Mouse (Mus musculus): ENCODE data around the gene Prok1. TPM values are rescaled to one million over a fixed set of nuclear protein-coding genes. Genes with fewer than 3 reads are reported as not detected.
A peak's percentile ranks its signal among the peaks of the same experiment; 100 is the strongest.

Gene Prok1
- polyA plus RNA-seq, 1 experiment from 2014 or later: not detected

GRCm38 (mm10) chr3:107275351-107275750 is 35.8 kb upstream of the Prok1 start:
- Histone ChIP-seq H3K4me2 (replicated peaks; ENCODE audit: low read depth) (no peak overlapping the region), H3K36me3 (ENCODE audit: control insufficient read depth, insufficient read depth) (no peaks in the 10 kb centered on the region), H3K9ac (ENCODE audit: low read depth, low read length) (no peak overlapping the region), H3K4me3 (ENCODE audit: low read depth, low read length) (no peak overlapping the region), H3K27ac (ENCODE audit: low read depth, low read length) (no peak overlapping the region), H3K27me3 (replicated peaks; ENCODE audit: control insufficient read depth, insufficient read depth, low read length) (no peaks in the 10 kb centered on the region), H3K4me1 (replicated peaks; ENCODE audit: control insufficient read depth, insufficient read depth, low read length) (no peaks in the 10 kb centered on the region), H3K9me3 (ENCODE audit: control insufficient read depth) (no peaks in the 10 kb centered on the region)
- no peak for TF ChIP-seq CTCF (IDR thresholded peaks at IDR 0.05; ENCODE audit: low read depth)
- WGBS: 53% methylated on average over 5 of the region's 5 CpGs
- no peak for ATAC-seq

GRCm38 (mm10) chr3:107273820-107274219 is 34.3 kb upstream of the Prok1 start:
- peak; percentile 68; the same call in 1 of the 2 replicates for ATAC-seq

GRCm38 (mm10) chr3:107272433-107272832 is 32.9 kb upstream of the Prok1 start:
- Histone ChIP-seq H3K9ac (ENCODE audit: low read depth, low read length) (no peak overlapping the region), H3K36me3 (ENCODE audit: control insufficient read depth, insufficient read depth) (no peaks in the 10 kb centered on the region), H3K9me3 (ENCODE audit: control insufficient read depth) (no peaks in the 10 kb centered on the region), H3K4me1 (replicated peaks; ENCODE audit: control insufficient read depth, insufficient read depth, low read length) (no peaks in the 10 kb centered on the region), H3K27me3 (replicated peaks; ENCODE audit: control insufficient read depth, insufficient read depth, low read length) (no peaks in the 10 kb centered on the region), H3K4me3 (ENCODE audit: low read depth, low read length) (no peak overlapping the region), H3K27ac (ENCODE audit: low read depth, low read length) (no peak overlapping the region), H3K4me2 (replicated peaks; ENCODE audit: low read depth) (no peak overlapping the region)
- no peak for TF ChIP-seq CTCF (IDR thresholded peaks at IDR 0.05; ENCODE audit: low read depth)
- 81% methylated on average over 3 of the region's 3 CpGs for WGBS
- no peak for ATAC-seq

More at GRCm38 (mm10) chr3:107273820-107274219, 34.3 kb upstream of the Prok1 start:
- Histone ChIP-seq H3K27ac (ENCODE audit: low read depth, low read length) (no peak overlapping the region), H3K4me1 (replicated peaks; ENCODE audit: control insufficient read depth, insufficient read depth, low read length) (no peaks in the 10 kb centered on the region), H3K36me3 (ENCODE audit: control insufficient read depth, insufficient read depth) (no peaks in the 10 kb centered on the region), H3K4me3 (ENCODE audit: low read depth, low read length) (no peak overlapping the region), H3K27me3 (replicated peaks; ENCODE audit: control insufficient read depth, insufficient read depth, low read length) (no peaks in the 10 kb centered on the region), H3K9me3 (ENCODE audit: control insufficient read depth) (no peaks in the 10 kb centered on the region), H3K4me2 (replicated peaks; ENCODE audit: low read depth) (no peak overlapping the region), H3K9ac (ENCODE audit: low read depth, low read length) (no peak overlapping the region)
- peak; percentile 93 for TF ChIP-seq CTCF (IDR thresholded peaks at IDR 0.05; ENCODE audit: low read depth)
- 17% methylated on average over 3 of the region's 3 CpGs for WGBS

GRCm38 (mm10) chr3:107266814-107267345 is 27.4 kb upstream of the Prok1 start:
- Histone ChIP-seq H3K9me3 (ENCODE audit: control insufficient read depth) (no peaks in the 10 kb centered on the region), H3K27ac (ENCODE audit: low read depth, low read length) (no peak overlapping the region), H3K4me3 (ENCODE audit: low read depth, low read length) (no peak overlapping the region), H3K27me3 (replicated peaks; ENCODE audit: control insufficient read depth, insufficient read depth, low read length) (no peaks in the 10 kb centered on the region), H3K4me2 (replicated peaks; ENCODE audit: low read depth) (no peak overlapping the region), H3K9ac (ENCODE audit: low read depth, low read length) (no peak overlapping the region), H3K36me3 (ENCODE audit: control insufficient read depth, insufficient read depth) (no peaks in the 10 kb centered on the region), H3K4me1 (replicated peaks; ENCODE audit: control insufficient read depth, insufficient read depth, low read length) (no peaks in the 10 kb centered on the region)
- ATAC-seq: no peak
- no peak for TF ChIP-seq CTCF (IDR thresholded peaks at IDR 0.05; ENCODE audit: low read depth)
- 65% methylated on average over 2 of the region's 2 CpGs for WGBS

GRCm38 (mm10) chr3:107261851-107262165 is 22.3 kb upstream of the Prok1 start:
- Histone ChIP-seq H3K4me3 (ENCODE audit: low read depth, low read length) (no peak overlapping the region), H3K27me3 (replicated peaks; ENCODE audit: control insufficient read depth, insufficient read depth, low read length) (no peaks in the 10 kb centered on the region), H3K9me3 (ENCODE audit: control insufficient read depth) (no peaks in the 10 kb centered on the region), H3K4me2 (replicated peaks; ENCODE audit: low read depth) (no peak overlapping the region), H3K9ac (ENCODE audit: low read depth, low read length) (no peak overlapping the region), H3K4me1 (replicated peaks; ENCODE audit: control insufficient read depth, insufficient read depth, low read length) (no peaks in the 10 kb centered on the region), H3K27ac (ENCODE audit: low read depth, low read length) (no peak overlapping the region), H3K36me3 (ENCODE audit: control insufficient read depth, insufficient read depth) (no peaks in the 10 kb centered on the region)
- ATAC-seq: no peak
- TF ChIP-seq CTCF (IDR thresholded peaks at IDR 0.05; ENCODE audit: low read depth): no peak
- WGBS: 54% methylated on average over 7 of the region's 7 CpGs

DNA sequence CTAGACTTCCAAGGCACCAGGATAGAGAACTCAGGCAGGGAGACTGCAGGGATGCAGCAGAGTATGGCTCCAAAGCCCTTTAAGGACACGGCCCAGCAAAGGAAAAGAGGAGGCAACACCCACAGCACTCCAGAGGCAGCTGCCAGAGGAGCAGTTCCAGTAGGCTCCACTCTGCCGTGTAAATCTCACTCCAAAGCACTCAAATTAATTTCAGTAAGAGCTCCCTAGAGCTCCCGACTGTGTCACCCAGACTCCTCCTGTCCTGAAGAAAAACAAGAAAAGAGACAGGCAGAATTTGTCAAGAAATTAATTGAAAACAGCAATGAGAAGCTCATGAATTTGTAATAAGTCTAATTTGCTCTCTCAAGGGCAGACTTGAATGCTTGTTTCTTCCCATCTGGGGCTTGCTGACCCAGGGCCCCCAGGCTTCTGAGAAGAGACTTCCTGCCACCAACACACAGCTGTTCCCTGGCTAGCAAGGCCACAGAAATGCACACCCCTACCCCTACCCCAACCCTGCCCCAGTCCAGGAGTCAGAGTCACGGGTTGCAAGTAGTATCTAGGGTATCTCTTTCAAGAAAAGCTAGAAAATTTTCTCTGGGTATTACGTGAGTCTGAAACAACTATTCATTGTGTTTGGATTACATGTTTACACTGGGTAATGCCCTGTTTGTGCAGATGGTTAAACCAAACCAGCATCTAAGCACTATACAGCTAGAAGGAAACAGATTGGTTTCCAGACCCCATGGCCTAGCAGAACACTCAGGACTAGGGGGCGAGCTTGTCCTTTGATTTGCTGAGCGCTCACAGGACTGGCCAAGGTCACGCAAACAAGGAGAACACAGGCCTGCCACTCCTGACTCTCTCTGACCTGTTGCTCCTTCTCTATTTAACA is 21.7 kb upstream of the Prok1 start:
- WGBS: 48% methylated on average over 8 of the region's 8 CpGs
- Histone ChIP-seq H3K9ac (ENCODE audit: low read depth, low read length) (no peak overlapping the region), H3K27ac (ENCODE audit: low read depth, low read length) (no peak overlapping the region), H3K9me3 (ENCODE audit: control insufficient read depth) (no peaks in the 10 kb centered on the region), H3K4me1 (replicated peaks; ENCODE audit: control insufficient read depth, insufficient read depth, low read length) (no peaks in the 10 kb centered on the region), H3K36me3 (ENCODE audit: control insufficient read depth, insufficient read depth) (no peaks in the 10 kb centered on the region), H3K4me3 (ENCODE audit: low read depth, low read length) (no peak overlapping the region), H3K4me2 (replicated peaks; ENCODE audit: low read depth) (no peak overlapping the region), H3K27me3 (replicated peaks; ENCODE audit: control insufficient read depth, insufficient read depth, low read length) (no peaks in the 10 kb centered on the region)
- no peak for TF ChIP-seq CTCF (IDR thresholded peaks at IDR 0.05; ENCODE audit: low read depth)
- ATAC-seq: no peak
